Mouse (Mus musculus) brain, embryonic 14.5 days (tissue): ENCODE results near the gene Syce2. TPM values are rescaled to one million over a fixed set of nuclear protein-coding genes. Genes with fewer than 3 reads are reported as not detected.

Source experiments
- DNase-seq: peaks from one replicate; pipeline ENCODE4 v3.0.0-alpha.2; 2011; ENCODE audit warnings: low read depth
- CTCF ChIP-seq: fragments of 200-500 bp; IDR thresholded peaks from 2 replicates; pipeline ENCODE4 v1.5.1; 2012; ENCODE audit warnings: inconsistent platforms, mild to moderate bottlenecking, moderate library complexity, borderline replicate concordance; ENCODE audit not compliant: insufficient read depth, insufficient read length; ENCODE audit errors: extremely low read depth
- POLR2A ChIP-seq: fragments of 200-500 bp; IDR thresholded peaks from 2 replicates; pipeline ENCODE4 v1.6.1; 2012; ENCODE audit warnings: mild to moderate bottlenecking, inconsistent platforms, borderline replicate concordance; ENCODE audit not compliant: poor library complexity, insufficient read depth, insufficient read length, severe bottlenecking; ENCODE audit errors: extremely low read depth
- polyA plus RNA-seq: library from polyadenylated mRNA; depleted of rRNA; stranded (reverse); fragments of >200 nt; gene quantifications from 2 replicates; pipeline ENCODE4 v1.2.3, GENCODE M21; 2012

The Syce2 gene
- polyA plus RNA-seq, 1 experiment, result 15.1 TPM

DNA sequence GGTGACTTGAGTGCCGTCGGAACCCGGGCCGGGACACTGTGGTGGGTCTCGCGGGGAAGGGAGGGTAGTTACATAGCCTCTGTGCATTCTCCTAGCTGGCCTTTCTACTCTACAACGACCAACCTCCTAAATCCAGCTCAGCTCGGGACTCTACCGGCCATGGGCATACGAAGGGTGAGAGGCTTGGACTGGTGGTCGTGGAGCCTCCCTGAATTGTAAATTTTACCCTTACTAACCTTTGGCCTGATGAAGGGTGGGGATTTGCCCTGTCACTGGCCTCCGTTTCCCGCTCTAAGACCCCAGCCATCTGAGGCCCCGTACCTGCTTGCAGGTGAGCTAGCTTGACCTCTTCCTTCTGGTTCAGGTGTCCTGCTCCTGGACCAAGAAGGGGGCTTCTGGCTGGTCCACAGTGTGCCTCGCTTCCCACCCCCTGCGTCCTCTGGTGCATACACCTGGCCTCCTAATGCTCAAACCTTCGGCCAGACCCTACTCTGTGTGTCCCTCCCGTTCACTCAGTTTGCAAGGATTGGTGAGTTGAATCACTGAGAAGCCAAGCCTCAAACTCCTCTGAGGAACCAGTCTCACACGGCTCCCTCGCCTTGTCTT is 37.4 kb downstream of the Syce2 start:
- TF ChIP-seq CTCF, result no peak
- TF ChIP-seq POLR2A, result no peak
- DNase-seq, result no peak

DNA sequence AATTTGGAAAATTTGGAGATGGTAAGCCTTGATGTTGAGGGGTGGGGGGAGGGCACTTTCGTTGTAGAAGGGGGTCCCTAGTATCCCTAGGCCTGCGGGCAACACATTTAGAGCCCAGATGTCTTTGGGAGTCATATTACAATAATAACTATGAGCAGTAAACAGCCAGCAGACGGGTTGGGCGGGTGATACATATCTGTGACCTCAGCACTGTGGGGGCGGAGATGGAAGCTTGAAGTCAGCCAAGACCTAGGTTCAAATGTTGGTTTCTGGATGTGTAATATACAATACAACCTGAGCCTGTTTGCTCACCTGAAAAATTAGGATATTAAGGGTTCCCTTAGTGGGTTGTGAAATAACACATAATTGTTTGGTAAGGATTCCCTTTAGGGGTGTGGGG is 38.0 kb downstream of the Syce2 start:
- no peak for DNase-seq

DNA sequence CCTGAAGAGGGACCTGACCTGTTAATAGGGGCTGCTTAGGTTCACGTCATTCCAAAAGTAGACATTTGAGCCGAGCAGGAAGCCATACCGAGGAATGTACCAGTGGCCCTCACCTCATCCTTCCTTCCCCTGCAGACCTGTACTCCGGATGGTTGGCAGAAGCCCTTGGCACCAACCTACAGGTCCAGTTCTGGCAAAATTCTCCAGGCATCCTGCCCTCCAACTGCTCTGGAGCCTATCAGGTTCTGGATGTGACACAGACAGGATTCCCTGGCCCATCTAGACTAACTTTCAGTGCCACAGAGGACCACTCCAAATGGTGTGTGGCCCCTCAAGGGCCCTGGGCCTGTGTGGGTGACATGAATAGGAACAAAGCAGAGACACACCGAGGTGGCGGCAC is 38.6 kb downstream of the Syce2 start:
- no peak for DNase-seq
- TF ChIP-seq POLR2A (no peak), CTCF (no peak)

More for the DNA sequence above, 38.0 kb downstream of the Syce2 start:
- TF ChIP-seq CTCF (no peak), POLR2A (no peak)

DNA sequence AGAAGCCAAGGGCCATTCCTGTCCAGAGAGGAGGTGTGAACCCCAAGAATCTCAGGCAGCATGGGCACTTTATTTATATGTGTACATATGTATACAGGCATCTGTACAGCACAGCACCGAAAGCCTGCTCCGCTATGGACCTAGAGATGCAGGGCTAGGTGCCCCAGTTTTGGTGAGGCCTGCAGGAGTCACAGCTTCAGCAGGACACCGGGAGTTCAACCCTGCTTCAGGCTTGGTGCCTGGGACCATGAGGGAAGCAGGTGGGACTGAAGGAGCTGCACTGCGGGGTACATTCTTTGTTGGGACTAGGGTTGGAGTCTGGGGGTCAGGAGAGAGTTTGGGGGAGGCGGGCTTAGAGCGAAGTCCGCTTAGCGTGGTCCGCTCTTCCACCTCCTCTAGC is 39.9 kb downstream of the Syce2 start:
- TF ChIP-seq CTCF, result no peak
- no peak for TF ChIP-seq POLR2A
- DNase-seq, result no peak

DNA sequence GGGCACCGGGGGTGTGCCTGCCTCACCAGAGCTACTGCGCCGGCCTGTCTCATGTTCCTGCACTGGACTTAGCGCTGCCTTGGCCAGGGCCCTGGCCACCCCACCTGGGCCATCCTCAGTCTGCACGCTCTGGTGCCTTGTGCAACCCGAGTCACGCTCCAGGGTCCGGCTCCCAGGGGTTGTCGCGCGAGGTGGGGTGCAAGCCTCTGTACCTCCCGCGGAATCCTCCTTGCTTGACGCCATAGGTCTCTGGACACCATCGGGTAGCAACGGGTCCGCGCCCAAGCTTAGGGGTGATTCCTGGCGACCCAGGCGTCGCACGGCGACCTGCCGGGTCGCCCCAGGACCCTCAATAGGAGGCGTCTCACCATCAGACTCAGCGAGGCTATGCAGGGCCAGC is 40.5 kb downstream of the Syce2 start:
- DNase-seq, result no peak
- TF ChIP-seq CTCF (no peak), POLR2A (no peak)

DNA sequence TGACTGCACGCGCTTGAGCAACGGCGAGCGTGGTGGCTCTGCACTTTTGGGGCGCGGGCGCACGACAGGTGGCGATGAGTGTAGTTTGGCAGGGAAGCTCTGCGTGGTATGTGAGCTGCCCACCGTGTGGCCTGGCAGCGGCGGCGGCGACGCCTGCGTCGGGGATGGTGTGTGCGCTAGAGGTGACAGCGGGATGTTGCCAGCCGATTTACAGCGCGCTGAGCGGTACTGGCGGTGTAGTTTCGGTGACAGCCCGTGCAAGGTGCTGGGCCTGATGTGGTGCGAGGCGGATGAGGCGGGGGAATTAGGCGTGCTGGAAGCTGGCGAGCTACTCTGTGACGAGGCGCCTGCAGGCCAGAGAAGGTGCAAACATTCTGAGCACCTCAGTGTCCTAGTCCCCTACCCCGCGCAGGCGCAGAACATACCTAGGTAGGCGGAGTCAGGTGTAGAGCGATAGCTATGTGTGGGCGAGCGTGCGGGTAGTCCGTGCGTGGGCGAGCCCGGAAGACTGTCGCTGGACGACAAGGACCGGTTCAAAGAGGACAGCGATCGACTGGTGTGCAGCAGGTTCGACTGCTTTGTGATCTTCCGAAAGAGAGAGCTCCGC is 41.1 kb downstream of the Syce2 start:
- DNase-seq, result peak; percentile 65
- TF ChIP-seq POLR2A, result no peak
- TF ChIP-seq CTCF, result no peak

DNA sequence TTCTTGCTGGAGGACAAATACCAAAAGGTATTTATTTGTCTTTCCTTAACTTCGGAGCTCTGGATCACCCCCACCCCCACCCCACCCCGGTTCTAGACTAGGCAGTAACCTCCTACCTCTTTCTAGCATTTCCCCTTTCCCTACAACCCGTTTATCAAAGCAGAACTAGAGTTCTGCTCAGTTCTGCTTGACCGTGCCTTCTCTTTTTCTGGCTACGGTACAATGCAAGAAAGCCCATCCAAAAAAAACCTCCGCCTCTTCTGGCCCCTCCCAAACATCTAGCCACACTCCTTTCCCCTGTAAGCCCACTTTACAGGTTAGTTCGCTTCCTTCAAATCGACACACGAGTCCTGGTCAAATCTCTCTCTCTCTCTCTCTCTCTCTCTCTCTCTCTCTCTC is 41.6 kb downstream of the Syce2 start:
- DNase-seq, result no peak
- no peak for TF ChIP-seq POLR2A
- no peak for TF ChIP-seq CTCF

DNA sequence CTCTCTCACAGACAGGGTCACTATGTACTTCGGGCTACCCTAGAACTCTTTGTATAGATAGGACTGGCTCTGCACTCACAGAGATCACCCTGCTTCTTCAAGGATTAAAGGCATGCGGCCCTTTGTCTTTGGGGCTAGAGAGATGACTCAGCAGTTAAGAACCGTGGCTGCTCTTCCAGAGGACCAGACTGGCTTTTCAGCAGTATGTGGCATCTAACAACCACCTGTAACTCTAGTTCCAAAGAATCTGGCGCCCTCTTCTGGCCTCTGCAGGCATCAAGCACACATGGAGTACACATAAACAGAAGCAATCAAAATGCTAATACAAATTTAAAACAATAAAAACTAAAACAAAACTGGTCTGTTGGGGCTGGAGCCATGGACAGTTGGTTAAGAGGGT is 42.0 kb downstream of the Syce2 start:
- TF ChIP-seq POLR2A, result no peak
- TF ChIP-seq CTCF, result peak; percentile 35; the same call in 1 of the 2 replicates
- DNase-seq, result peak; percentile 50

DNA sequence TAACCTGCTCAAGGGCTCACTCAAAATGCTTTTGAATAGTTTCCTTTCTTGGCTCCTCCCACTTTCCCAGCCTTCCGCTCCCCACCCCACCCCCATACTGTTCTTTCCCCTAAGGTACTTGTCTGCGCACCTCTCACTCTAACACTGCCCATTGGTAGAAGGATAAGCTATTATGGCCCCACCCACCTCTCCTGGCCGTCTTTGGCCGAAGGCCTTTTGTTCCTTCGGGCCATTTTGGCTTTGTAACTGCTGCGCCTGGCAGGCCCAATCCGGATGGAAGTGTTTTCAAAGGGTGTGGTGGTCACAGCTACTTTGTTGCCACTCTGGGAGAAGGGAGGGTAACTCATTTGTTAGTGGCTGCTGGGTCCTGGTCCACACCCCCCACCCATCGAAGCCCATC is 43.4 kb downstream of the Syce2 start:
- no peak for TF ChIP-seq CTCF
- no peak for TF ChIP-seq POLR2A

DNA sequence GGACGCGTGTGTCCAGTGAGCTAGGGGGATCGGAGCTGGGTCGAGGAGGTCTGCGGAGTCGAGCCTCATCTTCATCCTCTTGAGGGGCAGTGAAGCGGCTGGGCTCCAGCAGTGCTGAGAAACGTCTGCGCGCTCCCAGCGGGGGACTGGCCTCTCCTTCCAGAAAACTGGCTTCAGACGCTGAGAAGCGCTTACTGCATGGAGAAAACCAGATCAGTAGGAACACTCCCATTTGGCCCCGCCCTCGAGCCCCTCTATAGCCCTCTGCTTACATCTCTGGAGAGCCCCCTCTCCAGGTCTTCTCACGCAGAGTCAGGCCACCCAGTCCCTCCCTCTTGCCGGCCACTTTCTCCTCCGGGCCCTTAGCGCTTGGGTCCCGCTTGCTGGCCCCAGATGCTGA is 45.9 kb downstream of the Syce2 start:
- DNase-seq, result no peak
- no peak for TF ChIP-seq CTCF
- TF ChIP-seq POLR2A, result no peak

More for the DNA sequence above, 43.4 kb downstream of the Syce2 start:
- DNase-seq, result no peak

DNA sequence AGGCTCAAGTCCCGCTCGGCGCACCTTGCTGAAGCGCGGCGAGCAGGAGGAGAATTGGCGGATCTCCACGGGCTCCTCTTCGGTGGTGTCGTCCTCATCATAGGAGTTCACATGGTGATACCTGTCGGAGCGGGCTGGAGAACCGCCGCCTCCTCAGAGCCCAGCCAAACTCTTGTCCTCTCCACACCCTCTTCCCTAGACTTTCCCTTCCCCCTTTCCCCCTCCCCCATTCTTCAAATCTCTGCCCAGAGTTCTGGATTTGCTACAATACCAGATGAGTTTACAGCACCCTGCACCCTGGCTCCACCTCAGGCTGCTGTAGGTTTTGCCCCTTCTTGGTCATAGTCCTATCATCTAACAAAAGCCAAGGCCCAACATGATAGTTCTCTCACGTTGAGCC is 46.7 kb downstream of the Syce2 start:
- TF ChIP-seq CTCF (no peak), POLR2A (no peak)
- DNase-seq, result no peak

DNA sequence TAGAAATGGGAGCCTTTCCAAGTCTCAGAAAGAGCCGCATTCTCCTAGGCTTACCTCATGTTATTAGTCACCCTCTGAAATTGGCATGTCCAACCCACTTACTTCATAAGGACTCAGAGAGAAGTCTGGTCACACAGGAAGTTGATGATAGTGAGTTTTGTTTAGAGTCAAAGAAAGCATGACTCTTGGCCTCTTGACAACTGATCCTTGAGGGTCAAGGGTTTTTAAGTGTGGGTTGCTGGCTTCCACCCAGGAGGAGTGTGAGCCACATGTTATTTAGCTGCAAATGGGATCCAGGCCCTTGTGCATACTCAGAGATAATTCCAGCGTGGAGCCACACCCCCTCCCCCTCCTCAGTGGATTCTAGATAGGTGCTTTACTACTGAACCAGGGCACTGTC is 49.7 kb downstream of the Syce2 start:
- no peak for TF ChIP-seq POLR2A
- no peak for TF ChIP-seq CTCF
- no peak for DNase-seq

DNA sequence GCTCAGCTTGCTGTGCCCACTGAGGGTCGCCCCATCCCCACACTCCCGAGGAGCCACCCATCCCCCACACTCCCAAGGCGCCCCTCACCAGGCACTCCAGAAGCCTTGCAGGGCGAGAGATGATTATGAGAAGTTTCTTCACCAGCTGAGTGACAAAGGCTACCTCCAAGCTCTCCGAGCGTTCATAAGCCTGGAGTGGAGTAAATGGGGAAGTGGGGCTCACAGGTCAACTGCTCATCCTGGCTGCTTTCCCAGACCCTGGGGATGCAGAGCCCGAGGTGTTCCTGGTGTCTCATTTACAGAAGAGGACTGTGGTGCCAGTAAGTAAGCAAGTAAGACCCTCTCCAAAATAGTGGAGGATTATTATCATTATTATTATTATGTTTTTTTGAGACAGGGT is 53.6 kb downstream of the Syce2 start:
- TF ChIP-seq CTCF (no peak), POLR2A (no peak)
- DNase-seq, result no peak

DNA sequence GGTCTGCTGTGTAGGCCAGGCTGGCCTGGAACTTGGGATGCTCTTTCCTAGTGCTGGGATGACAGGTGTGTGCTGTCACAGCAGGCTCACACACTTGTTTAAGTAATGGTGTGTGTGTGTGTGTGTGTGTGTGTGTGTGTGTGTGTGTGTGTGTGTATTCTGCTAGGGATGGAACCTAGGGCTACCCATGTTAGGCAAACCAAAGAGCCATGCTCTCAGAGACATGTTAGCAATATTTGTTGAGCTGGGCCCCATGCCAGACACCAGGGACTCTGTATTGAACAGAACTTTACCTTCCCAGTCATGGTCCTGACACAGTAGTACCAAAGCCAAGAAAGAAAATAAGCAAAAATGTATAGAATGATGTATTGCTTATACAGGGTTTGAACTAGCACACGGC is 55.6 kb downstream of the Syce2 start:
- DNase-seq, result no peak
- TF ChIP-seq POLR2A, result no peak
- TF ChIP-seq CTCF, result no peak
